Mouse (Mus musculus) erythroid progenitor cell, adult 5-6 weeks (primary cell): Measurements from ENCODE around the gene Timd2. TPM values are rescaled to one million over a fixed set of nuclear protein-coding genes. Genes with fewer than 3 reads are reported as not detected.
"Not testable (repeated sequence)": the region's sequence is repeated elsewhere in the genome, so short reads cannot be mapped to it uniquely, and the experiment has no call there.

Source experiments
- ATAC-seq: replicated peaks from 2 replicates; pipeline ENCODE4 v1.8.0; 2016; ENCODE audit warnings: moderate number of reproducible peaks, mild to moderate bottlenecking, moderate TSS enrichment, inconsistent platforms; ENCODE audit not compliant: poor library complexity, low FRiP score, severe bottlenecking
- total RNA-seq, 2 experiments: library from RNA; stranded (forward) in 1 of 2; stranded (reverse) in 1 of 2; fragments of 150-400 nt in 1 of 2; fragments of 186-747, 209-891 nt in 1 of 2; gene quantifications; 2 replicates each; pipeline versions ENCODE4 v1.2.3 to v1.2.4; 2015 to 2017; ENCODE audit warnings: low replicate concordance in 2 of 2

Gene Timd2
- total RNA-seq (2015; ENCODE audit: low replicate concordance) (not detected in 2 replicates), total RNA-seq (2017; ENCODE audit: low replicate concordance) (not detected in 2 replicates)

- no peak for ATAC-seq
These were observed at the start of gene Timd2 for GRCm38 (mm10) chr11:46706664-46707356. TSS of gene Timd2 (minus strand) at chr11:46707061.

DNA sequence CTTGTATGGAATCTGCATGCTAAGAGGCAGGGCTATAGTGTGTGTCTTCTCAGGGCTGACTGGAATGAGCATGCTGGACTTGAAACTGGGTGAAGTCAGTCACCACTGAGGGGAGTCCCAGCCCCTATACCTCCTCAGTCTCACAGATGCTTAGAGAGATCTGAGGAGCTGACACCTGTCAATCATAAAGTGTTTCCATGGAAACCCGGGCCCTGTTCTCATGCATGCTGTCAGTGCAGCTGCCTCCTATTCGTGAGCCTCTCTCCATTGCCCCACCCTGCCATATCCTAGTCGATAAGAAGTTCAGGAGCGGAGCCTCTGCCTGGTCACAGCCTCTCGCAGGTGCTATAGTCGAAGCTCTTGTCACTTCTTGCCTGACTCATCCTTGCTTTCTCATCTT lies 48.9 kb upstream of the Timd2 start:
- not testable (repeated sequence) for ATAC-seq

- ATAC-seq, result no peak
These were observed 47.8 kb upstream of the Timd2 start for GRCm38 (mm10) chr11:46754669-46755068.

DNA sequence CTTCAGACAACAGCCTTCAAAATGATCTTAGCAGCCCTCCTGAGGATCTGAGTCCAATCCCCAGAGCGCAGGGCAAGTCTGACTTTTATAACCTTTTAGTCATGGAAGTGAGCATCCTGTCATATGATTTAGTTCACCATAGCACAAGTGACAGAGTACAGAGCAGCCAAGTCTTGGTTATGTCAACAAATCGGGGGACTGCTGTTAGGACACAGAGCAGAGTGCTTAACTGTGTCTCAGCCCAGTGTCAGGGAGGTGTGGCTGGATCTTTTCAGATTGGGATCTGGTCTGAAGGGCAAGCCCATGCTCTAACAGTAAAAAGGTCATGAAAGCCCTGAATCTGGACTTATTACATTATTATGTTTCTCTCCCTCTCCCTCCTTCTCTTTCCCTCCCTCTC lies 46.8 kb upstream of the Timd2 start:
- ATAC-seq, result no peak

- ATAC-seq, result no peak
These were observed 41.1 kb upstream of the Timd2 start for GRCm38 (mm10) chr11:46747996-46748395.

DNA sequence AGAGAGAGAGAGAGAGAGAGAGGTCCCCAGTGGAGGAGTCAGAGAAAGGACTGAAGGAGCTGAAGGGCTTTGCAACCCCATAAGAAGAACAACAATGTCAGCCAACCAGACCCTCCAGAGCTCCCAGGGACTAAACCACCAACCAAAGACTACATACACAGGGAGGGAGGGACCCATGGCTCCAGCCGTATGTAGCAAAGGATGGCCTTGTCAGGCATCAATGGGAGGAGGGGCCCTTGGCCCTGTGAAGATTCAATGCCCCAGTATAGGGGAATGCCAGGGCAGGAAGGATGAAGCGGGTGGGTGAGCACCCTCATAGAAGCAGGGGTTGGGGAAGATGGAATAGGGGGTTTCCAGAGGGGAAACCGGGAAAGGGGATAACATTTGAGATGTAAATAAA lies 34.9 kb upstream of the Timd2 start:
- ATAC-seq, result no peak

DNA sequence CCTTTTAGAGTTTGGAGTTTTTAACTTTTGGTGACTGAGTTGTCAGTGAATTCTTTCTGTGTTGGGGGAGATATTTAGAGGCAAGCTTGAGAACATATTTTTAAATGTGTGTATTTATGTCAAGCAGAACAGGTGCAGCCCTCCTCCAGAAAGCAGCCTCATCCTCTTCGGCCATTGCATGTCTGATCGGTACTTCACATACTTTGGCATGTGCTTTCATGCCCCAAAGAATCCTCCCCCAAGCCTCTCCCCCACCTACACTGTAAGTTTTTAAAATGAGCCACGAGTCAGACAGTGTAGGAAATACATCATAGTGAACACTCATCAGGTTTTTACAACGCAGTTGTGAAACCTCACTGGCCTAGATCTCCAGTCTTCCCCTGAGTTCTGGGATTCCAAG lies 34.0 kb upstream of the Timd2 start:
- ATAC-seq, result no peak

DNA sequence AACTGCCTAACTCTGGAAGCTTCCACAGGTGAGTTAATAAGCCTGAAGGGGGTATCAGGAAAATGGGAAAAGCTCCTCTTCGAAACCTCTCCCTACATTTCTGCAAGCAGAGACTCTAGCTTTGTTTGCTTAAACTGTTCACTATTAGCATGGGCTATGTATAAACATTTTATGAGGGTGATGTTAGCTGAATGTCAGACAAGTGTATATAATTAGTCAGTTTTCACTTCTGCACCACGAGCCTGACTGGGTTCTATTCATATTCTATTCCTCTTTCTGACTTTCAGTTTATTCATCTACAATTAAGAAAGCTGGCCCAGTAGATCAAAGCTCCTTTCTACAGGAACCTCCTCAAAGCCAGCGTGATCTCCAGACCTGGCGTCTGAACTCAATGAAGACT lies 32.6 kb upstream of the Timd2 start:
- no peak for ATAC-seq

DNA sequence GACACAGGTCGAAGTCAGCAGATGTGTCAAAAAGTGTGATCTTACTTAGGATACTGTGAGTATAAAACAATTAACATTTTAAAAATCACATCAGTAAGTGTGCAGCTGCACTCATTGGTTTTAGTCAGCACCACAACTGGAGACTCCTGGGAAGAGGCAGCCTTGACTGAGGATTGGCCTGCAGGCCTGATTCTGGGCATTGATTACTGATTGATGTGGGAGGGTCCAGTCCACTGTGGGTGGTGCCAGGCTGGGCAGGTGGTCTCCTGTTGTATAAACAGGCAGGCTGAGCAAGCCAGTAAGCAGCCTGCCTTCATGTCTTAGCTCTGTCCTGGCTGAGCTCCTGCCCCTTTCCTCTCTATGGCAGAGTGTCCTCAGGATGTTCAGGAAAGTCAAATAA lies 28.2 kb upstream of the Timd2 start, which contains the start of gene Havcr1:
Gene Havcr1 (plus strand): TSS at position 5 of the 400 bp plus-strand sequence.
- ATAC-seq, result not testable (repeated sequence)

GRCm38 (mm10) chr11:46734617-46735016 lies 27.8 kb upstream of the Timd2 start:
- ATAC-seq, result no peak

GRCm38 (mm10) chr11:46733242-46733789 lies 26.5 kb upstream of the Timd2 start:
- ATAC-seq, result no peak

- ATAC-seq, result no peak
These were observed 24.7 kb upstream of the Timd2 start for GRCm38 (mm10) chr11:46731541-46732070.

DNA sequence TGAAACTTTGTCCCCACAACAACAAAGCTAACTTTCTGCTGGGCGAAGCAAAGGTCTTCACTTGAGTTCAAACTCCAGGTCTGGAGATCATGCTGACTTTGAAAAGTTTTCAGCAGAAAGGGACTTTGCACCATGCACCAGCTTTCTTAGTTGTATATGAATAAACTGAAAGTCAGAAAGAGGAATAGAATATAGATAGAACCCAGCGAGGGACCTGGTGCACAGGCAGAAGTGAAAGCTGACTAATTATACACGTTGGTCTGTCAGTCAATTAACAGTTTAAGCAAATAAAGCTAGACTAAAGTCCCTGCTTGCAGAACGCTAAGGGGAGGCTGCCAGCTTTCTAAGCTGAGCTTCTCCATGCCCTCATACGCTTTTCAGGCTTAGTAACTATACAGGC lies 8.0 kb downstream of the Timd2 start:
- ATAC-seq, result no peak

- ATAC-seq, result no peak
These were observed 8.6 kb downstream of the Timd2 start for GRCm38 (mm10) chr11:46698278-46698655.

DNA sequence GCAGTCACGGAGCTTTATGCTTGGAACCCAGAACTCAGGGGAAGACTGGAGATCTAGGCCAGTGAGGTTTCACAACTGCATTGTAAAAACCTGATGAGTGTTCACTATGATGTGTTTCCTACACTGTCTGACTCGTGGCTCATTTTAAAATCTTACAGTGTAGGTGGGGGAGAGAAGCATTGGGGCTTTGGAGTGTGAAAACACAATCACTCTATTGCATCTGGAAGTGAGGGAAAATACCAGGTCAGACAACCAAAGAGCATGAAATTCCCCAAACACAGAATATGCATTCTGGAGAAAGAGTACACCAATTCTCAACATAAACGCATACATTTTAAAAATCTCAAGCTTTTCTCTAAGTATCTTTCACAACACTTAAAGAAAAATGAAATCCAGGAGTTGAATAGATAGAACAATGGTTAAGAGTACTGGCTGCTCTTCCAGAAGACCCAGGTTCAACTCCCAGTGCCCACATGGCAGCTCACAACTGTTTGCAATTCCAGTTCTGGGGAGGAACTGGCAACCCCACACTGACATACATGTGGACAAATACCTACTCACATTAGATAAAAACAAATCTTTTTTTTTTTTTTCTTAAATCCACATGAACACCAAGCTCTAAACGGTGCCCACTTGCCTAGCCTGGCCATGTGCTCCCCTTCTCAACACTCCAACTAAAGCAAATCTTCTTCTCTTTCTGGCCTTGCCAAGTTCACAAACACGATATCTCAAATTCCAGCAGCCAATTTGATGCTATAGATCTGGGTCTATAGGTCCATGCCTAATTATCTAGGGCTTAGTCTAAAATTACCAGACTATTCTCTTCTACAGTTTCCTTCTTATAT lies 9.2 kb downstream of the Timd2 start:
- ATAC-seq, result no peak

GRCm38 (mm10) chr11:46695849-46696248 lies 11.0 kb downstream of the Timd2 start:
- not testable (repeated sequence) for ATAC-seq

- ATAC-seq, result no peak
These were observed 16.7 kb downstream of the Timd2 start for GRCm38 (mm10) chr11:46690136-46690535.

GRCm38 (mm10) chr11:46683723-46684122 lies 23.1 kb downstream of the Timd2 start:
- no peak for ATAC-seq

DNA sequence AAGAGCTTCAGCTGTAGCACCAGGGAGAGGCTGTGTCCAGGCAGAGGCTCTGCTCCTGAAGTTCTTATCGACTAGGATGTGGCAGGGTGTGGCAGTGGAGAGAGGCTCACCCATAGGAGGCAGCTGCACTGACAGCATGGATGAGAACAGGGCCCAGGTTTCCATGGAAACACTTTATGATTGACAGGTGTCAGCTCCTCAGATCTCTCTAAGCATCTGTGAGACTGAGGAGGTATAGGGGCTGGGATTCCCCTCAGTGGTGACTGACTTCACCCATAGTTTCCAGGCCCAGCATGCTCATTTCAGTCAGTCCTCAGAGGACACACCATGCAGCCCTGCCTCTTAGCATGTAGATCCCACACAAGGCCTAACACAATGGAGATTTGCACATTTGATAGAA lies 24.0 kb downstream of the Timd2 start:
- ATAC-seq, result no peak

DNA sequence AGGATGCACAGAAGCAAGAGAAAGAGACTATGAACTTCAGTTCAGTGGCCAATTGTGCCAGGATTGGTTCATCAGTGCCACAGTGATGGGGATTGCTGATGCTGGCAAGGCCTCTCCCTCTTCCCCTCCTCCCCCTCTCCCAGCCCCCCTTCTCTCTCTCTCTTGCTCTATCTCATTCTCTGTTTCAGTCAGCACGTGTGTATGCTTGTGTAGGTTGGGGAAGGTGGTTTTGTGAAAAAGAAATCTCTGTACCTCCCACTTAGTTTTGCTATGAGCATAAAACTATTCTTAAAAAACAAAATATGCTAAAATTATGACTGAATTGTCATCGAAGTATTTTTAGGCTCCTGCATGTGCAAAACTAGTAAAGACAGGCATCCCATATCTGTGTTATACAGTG lies 38.9 kb downstream of the Timd2 start:
- ATAC-seq, result no peak

DNA sequence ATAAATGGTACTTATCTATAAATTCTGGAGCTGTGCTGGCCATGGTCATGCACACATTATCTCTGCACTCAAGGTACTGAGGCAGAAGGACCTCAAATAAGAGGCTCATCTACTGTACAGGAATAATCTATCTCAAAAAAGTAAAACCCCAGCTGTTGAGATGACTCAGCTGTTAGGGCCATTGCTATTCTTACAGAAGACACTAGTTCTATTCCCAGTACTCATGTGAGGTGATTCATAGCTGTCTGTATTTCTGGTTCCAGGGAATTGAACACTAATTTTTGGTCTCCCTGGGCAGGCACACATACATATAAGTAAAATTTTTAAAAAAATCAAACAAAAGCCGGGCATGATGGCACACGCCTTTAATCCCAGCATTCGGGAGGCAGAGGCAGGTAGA lies 39.8 kb downstream of the Timd2 start:
- ATAC-seq, result no peak
